Mouse (Mus musculus): Measurements from ENCODE around the gene Herc6. TPM values are rescaled to one million over a fixed set of nuclear protein-coding genes. Genes with fewer than 3 reads are reported as not detected.

Gene Herc6
- polyA plus RNA-seq (2015; fragmentation: Nextera tagmentation; extraction: Ambion mirVana), result 8.0 and 10.5 TPM in 2 replicates

DNA sequence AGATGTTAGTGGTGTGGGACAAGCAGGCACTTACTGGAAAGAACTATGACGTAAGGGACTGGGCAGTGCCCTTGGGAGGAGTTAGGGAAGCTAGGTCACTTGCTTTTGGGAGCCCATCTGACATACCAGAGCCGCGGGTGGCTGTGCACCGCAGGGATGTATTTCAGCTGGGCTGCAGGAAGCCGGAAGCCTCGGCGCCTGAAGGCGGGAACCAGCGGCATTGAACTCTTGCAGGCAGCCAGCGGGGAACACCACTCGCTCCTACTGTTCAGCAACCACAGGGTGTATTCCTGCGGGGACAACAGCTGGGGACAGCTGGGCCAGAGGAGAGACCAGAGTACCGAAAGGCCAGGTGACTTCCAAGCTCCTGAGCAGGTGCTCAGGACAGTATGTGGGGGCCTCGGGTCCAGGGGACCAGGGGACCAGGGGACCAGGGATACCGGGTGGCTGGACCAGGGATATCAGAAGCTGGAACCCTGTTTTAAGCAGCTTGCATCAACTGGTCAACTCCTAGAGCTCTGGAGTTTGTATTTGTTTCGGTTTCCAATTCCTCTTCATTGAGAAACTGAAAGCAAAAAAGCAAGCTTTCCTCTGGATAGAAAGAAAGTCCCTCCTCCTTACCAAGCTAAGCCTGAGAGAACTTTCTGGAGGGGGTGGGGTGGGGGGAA lies at the start of gene Herc6:
Gene Herc6, plus strand, starts transcription at position 120 of the 668 bp plus-strand sequence.

DNA sequence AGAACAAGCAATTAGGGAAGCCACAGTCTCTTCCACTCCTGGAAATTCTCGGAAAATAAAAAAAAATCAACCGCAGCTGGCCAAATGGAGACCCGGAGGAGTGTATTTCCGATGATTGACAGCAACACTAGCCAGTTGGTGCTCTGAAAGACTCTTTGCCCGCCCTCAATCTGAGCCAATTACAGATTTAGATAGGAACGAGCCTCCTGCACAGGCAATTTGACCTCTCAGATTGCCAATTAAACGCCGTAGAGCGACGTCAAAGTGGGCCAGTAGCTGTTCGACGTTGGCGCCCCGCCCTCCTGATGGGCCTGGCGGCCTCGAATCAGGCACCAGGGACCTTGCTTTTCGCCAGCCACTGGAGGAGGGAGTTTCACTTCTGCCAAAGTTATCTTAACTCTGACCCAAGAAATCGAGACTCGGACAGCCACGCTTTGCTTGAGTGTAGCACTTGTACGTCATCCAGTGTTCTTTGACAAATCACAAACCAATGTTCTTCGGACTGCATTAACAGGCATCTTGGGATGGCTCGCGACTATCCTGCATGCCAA lies 45.3 kb upstream of the Herc6 start, which contains the start of gene Ppm1k:
Gene Ppm1k, minus strand, starts transcription at position 83 of the 551 bp plus-strand sequence.

DNA sequence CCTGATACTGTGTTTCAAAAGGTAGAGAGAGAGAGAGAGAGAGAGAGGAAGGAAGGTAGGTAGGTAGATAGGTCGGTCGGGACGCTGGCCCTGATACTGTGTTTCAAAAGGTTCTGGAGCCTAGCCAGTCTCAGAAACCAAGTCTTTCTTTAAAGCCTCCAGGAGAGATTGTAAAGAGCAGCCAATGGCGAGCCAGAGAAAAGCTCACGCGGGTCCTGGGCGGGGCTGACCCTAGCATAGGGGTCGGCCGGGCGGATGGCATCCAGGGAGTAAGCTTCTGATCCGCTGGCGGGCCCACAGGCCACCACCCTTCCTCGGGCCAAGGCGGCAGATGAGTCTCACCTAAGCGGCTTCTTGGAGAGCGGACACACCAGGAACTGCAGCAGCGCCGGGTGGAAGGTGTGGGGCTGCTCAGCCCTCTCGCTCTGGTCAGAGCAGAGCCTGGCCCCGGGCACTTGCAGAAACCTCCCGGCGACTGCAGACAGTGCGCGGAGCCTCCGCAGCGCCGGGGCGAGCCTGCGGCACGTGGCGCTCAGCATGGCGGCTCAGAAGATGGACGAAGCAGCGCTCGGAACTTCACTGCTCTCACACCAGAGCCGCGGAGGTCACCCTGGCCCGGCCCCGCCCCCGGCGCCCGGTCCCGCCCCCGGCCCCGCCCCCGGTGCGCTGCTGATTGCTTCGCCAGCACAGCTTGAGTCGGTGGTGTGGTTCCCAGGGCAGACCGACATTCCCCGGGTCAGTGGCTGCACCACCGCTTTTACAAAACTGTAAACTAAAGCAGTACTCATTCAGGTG lies 110.9 kb downstream of the Herc6 start, which contains the start of gene Pyurf:
Gene Pyurf, minus strand, starts transcription at position 612 of the 795 bp plus-strand sequence.

DNA sequence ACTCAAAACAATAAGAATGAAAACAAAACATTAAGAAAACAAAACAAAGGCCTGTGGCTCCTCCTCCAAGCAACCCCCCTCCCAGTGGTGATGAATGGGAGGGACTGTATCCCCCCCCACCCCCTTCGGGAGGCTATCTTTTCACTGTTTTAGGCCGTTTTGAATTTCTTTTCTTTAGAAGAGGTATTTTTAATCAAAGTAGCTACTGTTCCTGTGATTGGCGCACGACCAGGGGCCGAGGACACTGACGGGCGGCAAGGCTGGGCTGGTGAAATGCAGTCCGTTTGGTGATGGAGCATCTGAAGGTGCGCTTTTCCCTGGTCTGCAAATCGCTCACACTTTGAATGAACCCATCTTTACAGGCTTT lies 121.6 kb downstream of the Herc6 start, which contains the start of gene Lancl2:
Gene Lancl2, plus strand, starts transcription at position 165 of the 367 bp plus-strand sequence.

Other genes starting within 250 kb of the Herc6 start
- gene Vmn1r17, start 217.3 kb upstream of the Herc6 start, polyA plus RNA-seq (2015; fragmentation: Nextera tagmentation; extraction: Ambion mirVana), result not detected in 2 replicates
- not detected in 2 replicates for gene Vmn1r18, start 185.2 kb upstream of the Herc6 start, polyA plus RNA-seq (2015; fragmentation: Nextera tagmentation; extraction: Ambion mirVana)
- not detected in 2 replicates for gene Vmn1r19, start 177.2 kb upstream of the Herc6 start, polyA plus RNA-seq (2015; fragmentation: Nextera tagmentation; extraction: Ambion mirVana)
- gene Vmn1r20, start 152.1 kb upstream of the Herc6 start, polyA plus RNA-seq (2015; fragmentation: Nextera tagmentation; extraction: Ambion mirVana), result not detected in 2 replicates
- 1.00 and 1.5 TPM in 2 replicates for gene Ppm1k, start 45.5 kb upstream of the Herc6 start, polyA plus RNA-seq (2015; fragmentation: Nextera tagmentation; extraction: Ambion mirVana)
- gene Pyurf, start 111.1 kb downstream of the Herc6 start, polyA plus RNA-seq (2015; fragmentation: Nextera tagmentation; extraction: Ambion mirVana), result 9.5 and 10.5 TPM in 2 replicates
- gene Lancl2, start 121.5 kb downstream of the Herc6 start, polyA plus RNA-seq (2015; fragmentation: Nextera tagmentation; extraction: Ambion mirVana), result 14.5 and 15.5 TPM in 2 replicates
- 44.7 and 51.5 TPM in 2 replicates for gene Vopp1, start 244.2 kb downstream of the Herc6 start, polyA plus RNA-seq (2015; fragmentation: Nextera tagmentation; extraction: Ambion mirVana)